Mouse (Mus musculus) ES-E14 (cell line): ENCODE measurements at regions not wholly inside any gene's neighbourhood (a gene's known extent, or its start where the extent isn't known, plus 50 kb on each side); places are given as distances from the start of the nearest gene placed in this dataset.

ENCODE experiments used
- CHD2 ChIP-seq: IDR thresholded peaks from 2 replicates; pipeline ENCODE4 v1.6.1; 2014; ENCODE audit warnings: mild to moderate bottlenecking, low read depth, low read length, inconsistent platforms
- ZNF384 ChIP-seq: IDR thresholded peaks from 2 replicates; pipeline ENCODE4 v1.6.1; 2012; ENCODE audit warnings: low read depth, low read length, inconsistent platforms

GRCm38 (mm10) chr2:146694041-146694440 lies 161.6 kb upstream of the Kiz start:
- TF ChIP-seq CHD2, result no peak
- no peak for TF ChIP-seq ZNF384
